Mouse (Mus musculus): ENCODE measurements around the gene Rps28. TPM values are rescaled to one million over a fixed set of nuclear protein-coding genes. Genes with fewer than 3 reads are reported as not detected.
A peak's percentile ranks its signal among the peaks of the same experiment; 100 is the strongest.

Rps28 gene
- total and polyA plus RNA-seq, 3 experiments = 765 to 4,575 (median 782) TPM

GRCm38 (mm10) chr17:33810334-33811141, 13.8 kb downstream of the Rps28 start, which contains the start of gene Kank3:
Kank3 (plus strand) TSS chr17:33810519.
- Histone ChIP-seq H3K79me2 (replicated peaks; ENCODE audit: control insufficient read depth, extremely low read depth, insufficient read depth, poor library complexity, severe bottlenecking) (no peaks in the 10 kb centered on the region), H3K36me3 (replicated peaks in 1 of 2; ENCODE audit: control insufficient read depth in 1 of 2, insufficient read depth in 1 of 2, low read length in 1 of 2) (peaks cover 0 to 3% of the 10 kb centered on the region in 2 experiments), H3K4me2 (ENCODE audit: insufficient read depth, low read depth, poor library complexity, severe bottlenecking) (peak within 1 kb of the TSS; percentile 59), H3K9ac (ENCODE audit: insufficient read depth, low read depth) (peak within 1 kb of the TSS; percentile 25; the same call in 1 of the 2 replicates), H3K9me3 (replicated peaks; ENCODE audit: low read length) (no peaks in the 10 kb centered on the region), H3K4me3 (replicated peaks in 1 of 3; ENCODE audit: low read depth in 2 of 3, low read length in 2 of 3, poor library complexity in 1 of 3) (peak within 1 kb of the TSS in 2 of 3 experiments; percentile 44 to 63), H3K4me1 (ENCODE audit: control insufficient read depth in 1 of 2, insufficient read depth in 2 of 2) (peaks cover 10 to 19% of the 10 kb centered on the region in 2 experiments), H3K27me3 (replicated peaks) (peaks cover 7% of the 10 kb centered on the region), H3K27ac (ENCODE audit: insufficient read depth, low read depth) (no peak within 1 kb of the TSS)
- no peak for TF ChIP-seq SMC3 (IDR thresholded peaks at IDR 0.05; ENCODE audit: low read depth, low read length)
- TF ChIP-seq MAX (IDR thresholded peaks at IDR 0.05; ENCODE audit: low read length) = no peak
- TF ChIP-seq BHLHE40 (IDR thresholded peaks at IDR 0.05; ENCODE audit: low read depth, low read length) = peak; percentile 69
- TF ChIP-seq USF2 (conservative IDR thresholded peaks at IDR 0.05; ENCODE audit: low read depth, low read length) = no peak
- no peak for TF ChIP-seq UBTF (IDR thresholded peaks at IDR 0.05; ENCODE audit: low read depth, low read length)
- 0 out of 2 replicates have a peak, but pooled peaks have one; percentile 35 for TF ChIP-seq NRF1 (IDR thresholded peaks at IDR 0.05; ENCODE audit: low read depth, low read length)
- no peak for TF ChIP-seq HCFC1 (IDR thresholded peaks at IDR 0.05; ENCODE audit: low read depth, low read length)
- peak; percentile 94 for TF ChIP-seq CHD2 (IDR thresholded peaks at IDR 0.05; ENCODE audit: low read length)
- 0 out of 2 replicates have a peak, but pooled peaks have one; percentile 16 for TF ChIP-seq ELF1 (IDR thresholded peaks at IDR 0.05; ENCODE audit: low read depth, low read length)
- TF ChIP-seq MYC (IDR thresholded peaks at IDR 0.05; ENCODE audit: low read depth, low read length) = no peak
- TF ChIP-seq IRF4 (IDR thresholded peaks at IDR 0.05; ENCODE audit: low read depth, low read length) = no peak
- no peak for TF ChIP-seq RAD21 (IDR thresholded peaks at IDR 0.05; ENCODE audit: low read depth, low read length)
- TF ChIP-seq MXI1 (IDR thresholded peaks at IDR 0.05; ENCODE audit: low read depth, low read length) = no peak
- TF ChIP-seq POLR2AphosphoS2 (IDR thresholded peaks at IDR 0.05; ENCODE audit: low read depth, low read length) = no peak
- TF ChIP-seq MAZ (IDR thresholded peaks at IDR 0.05; ENCODE audit: low read depth, low read length) = peak; percentile 65; the same call in 1 of the 2 replicates
- TF ChIP-seq TBP (conservative IDR thresholded peaks at IDR 0.05; ENCODE audit: low read depth, low read length) = peak; percentile 84
- no peak for TF ChIP-seq CTCF (conservative IDR thresholded peaks at IDR 0.05 in 1 of 2, IDR thresholded peaks at IDR 0.05 in 1 of 2; ENCODE audit: low read depth in 2 of 2, low read length in 2 of 2)
- no peak for TF ChIP-seq EP300 (IDR thresholded peaks at IDR 0.05; ENCODE audit: low read length)
- no peak for TF ChIP-seq KAT2A (IDR thresholded peaks at IDR 0.05; ENCODE audit: insufficient replicate concordance, low read length)
- no peak for TF ChIP-seq USF1 (IDR thresholded peaks at IDR 0.05; ENCODE audit: low read depth, low read length)
- TF ChIP-seq POLR2A (IDR thresholded peaks at IDR 0.05; ENCODE audit: low read depth, low read length) = peak; percentile 51; the same call in 1 of the 2 replicates
- TF ChIP-seq SIN3A (IDR thresholded peaks at IDR 0.05; ENCODE audit: low read length) = 0 out of 2 replicates have a peak, but pooled peaks have one; percentile 30
- TF ChIP-seq ZC3H11A (IDR thresholded peaks at IDR 0.05; ENCODE audit: low read depth, low read length) = no peak
- DNase-seq (ENCODE audit: extremely low read depth) = peak; percentile 84
- in situ Hi-C loops (cut with MboI; ENCODE audit: low pct_ligation_motif_present, low pct_unique_long_range_greater_than_20kb, low sequenced_read_pairs) = no loop called here
- dilution Hi-C loops (cut with MboI; ENCODE audit: extremely low pct_ligation_motif_present, extremely low pct_unique_long_range_greater_than_20kb, low sequenced_read_pairs) = no loop called here

All from CH12.LX (cell line).